Mouse (Mus musculus): Measurements from ENCODE around the gene Mfsd1. TPM values are rescaled to one million over a fixed set of nuclear protein-coding genes. Genes with fewer than 3 reads are reported as not detected.

The Mfsd1 gene
- 22.8 and 27.3 TPM in 2 replicates for polyA plus RNA-seq (2012; rRNA removed)

DNA sequence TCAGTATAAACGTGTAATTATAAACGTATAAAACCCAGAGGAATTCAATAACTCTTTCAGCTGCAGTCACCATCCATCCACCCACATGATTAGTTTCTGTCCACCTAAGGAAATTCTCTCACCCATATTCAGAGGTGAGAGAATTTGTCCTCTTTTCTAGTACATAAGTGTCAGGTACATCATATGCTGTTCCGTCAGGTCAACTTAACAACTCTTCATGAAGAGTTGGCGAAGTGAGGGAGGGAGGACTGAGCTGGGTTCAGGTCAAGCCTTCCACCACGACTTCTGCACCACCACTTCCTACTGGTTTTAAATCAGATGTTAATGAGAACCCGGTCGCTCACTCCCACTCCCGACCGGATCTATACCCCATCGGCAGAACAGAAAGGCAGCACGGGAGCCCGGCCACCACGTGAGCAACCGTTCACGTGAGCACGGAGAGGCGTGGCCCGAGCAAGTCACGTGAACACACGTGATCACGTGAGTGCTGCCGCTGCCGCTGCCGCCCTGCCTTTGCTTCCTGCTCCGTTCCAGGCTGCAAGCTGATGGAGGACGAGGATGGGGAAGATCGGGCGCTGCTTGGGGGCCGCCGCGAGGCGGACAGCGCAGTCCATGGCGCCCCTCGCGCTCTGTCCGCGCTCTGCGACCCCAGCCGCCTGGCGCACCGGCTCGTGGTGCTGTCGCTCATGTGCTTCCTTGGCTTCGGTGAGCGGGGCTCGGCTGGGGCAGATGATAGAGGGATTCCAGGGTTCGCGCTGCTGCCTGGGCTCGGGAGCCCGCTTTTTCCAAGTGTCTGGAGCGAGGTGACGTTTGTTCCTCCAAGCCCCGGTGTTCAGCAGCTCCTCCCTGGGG, at the start of gene Mfsd1:
TSS of gene Mfsd1 (plus strand) at position 469 of the 852 bp plus-strand sequence.
- peak; percentile 59 for DNase-seq (ENCODE audit: low read depth, low spot score)
- WGBS, result 4% methylated on average over 54 of the region's 54 CpGs

DNA sequence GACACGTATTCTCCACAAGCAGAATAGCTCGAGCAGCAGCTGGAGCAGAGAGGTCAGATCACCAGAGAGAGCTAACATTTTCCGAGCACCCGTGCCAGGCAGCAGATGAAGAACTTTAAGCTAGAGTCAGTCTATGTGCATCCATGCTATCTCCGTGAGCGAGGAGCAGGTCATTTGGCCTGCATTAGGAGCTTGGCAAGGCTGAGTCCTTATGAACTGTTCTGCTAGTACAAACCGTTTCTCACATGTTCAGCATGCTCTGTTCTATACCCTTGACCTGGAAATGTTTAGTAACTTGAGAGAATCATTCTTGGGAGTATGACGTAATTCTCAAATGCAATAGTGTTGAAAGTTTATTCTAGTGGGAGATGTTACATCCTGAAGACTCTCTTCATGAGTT, 38.9 kb upstream of the Mfsd1 start:
- no peak for DNase-seq (ENCODE audit: low read depth, low spot score)
- WGBS, result 55% methylated on average over 8 of the region's 8 CpGs

DNA sequence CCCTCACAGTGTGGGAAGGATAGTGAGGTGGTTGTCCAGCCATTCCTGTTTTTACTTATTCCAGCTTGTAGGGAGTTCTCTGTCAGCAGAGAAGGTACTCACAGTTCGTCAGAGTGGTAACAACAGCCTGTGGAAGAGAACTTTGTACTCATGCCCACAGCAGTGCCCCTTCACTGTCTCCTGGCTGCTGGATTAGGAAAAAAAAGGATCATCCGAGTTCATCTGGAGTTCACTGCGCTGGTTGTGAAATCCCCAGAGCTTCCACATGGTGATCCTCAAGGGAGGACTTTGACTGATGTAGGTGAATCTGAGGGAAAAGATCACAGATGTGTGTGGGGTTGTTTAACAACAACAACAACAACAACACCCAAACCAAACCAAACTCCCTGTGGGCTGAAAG, 31.3 kb upstream of the Mfsd1 start:
- no peak for DNase-seq (ENCODE audit: low read depth, low spot score)
- 54% methylated on average over 3 of the region's 3 CpGs for WGBS

DNA sequence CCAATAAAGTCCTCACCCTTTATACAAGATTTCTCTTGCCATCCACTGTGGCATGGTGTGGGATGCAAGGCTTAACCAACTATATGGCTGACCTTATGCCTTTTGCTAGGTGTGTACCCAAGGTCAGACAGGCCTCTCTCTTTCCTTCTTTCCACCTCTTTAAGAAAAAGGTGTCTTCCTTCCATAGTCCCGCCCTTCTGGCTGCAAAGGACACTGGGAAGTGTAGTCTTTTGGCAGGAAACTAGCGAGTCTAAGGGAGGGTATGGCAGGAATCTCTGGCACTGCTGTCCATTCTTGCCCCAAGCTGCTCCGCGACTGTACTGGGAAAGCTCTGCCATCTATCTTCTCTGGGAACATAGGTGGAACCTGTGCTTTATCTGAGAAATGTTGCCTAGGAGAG, 29.3 kb upstream of the Mfsd1 start:
- WGBS, result 56% methylated on average over 4 of the region's 4 CpGs
- no peak for DNase-seq (ENCODE audit: low read depth, low spot score)

DNA sequence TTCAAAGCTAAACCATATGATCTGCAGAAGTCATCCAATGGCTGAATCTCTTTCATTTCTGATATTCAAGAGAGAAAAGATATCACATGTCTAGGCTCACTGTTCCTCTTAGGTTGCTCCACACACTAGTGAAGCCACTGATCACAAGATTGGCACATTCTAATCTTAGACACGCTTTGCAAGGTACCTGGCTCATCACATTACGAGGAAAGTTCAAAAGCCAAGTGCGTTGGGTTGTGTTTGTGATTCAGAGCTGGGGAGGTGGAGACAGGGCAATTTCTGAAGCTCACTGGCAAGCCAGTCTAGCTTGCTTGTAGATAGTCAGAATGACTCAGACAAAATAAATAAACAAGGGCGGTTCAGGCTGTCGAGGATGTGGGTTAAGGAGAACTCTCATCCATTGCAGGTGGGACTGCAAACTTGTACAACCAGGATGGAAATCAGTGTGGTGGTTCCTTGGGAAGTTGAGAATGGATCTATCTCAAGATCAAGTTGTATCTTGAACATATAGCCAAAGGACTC, 28.6 kb upstream of the Mfsd1 start:
- DNase-seq (ENCODE audit: low read depth, low spot score), result no peak
- 36% methylated on average over 5 of the region's 5 CpGs for WGBS

DNA sequence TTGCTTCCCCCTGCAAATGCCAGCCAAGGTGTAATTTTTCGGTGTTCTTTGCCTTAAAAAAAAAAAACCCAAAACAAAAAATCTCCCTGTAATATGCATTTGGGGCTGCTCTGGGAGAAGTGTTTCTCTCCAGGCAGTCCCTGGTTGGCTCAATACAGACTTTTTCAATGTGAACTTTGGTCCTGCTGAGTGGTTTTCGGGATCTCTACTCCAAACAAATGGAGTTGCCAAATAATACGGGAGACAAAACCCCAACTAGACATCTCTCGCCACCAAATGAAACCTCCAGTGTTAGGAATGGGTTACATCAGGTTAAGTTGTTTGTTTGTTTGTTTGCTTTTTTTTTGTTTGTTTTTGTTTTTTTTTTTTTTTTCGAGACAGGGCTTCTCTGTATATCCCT, 27.3 kb upstream of the Mfsd1 start:
- DNase-seq (ENCODE audit: low read depth, low spot score), result no peak

DNA sequence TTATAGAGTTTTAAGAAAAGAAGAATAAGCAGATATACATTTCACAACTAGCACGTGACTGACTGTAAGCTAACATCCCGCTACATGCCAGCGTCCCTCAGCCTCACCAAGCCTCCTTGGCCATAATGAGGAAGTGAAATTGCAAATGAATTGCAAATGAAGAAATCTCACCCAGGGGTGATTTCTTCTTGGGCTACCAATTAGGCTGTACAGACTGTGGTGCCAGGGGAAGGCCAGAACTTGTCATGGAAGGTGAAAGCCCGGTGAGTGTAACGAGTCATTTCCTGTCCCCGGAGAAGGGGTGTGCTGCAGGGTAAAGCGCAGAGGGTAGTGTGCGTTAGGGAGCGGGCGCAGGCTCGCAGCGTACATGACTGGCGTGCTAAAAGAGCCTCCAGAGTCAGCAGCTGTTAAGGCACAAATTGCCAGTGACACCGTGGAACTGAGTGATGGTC, 25.3 kb upstream of the Mfsd1 start:
- DNase-seq (ENCODE audit: low read depth, low spot score), result no peak
- 53% methylated on average over 14 of the region's 14 CpGs for WGBS

More for the DNA sequence above, 27.3 kb upstream of the Mfsd1 start:
- WGBS, result 79% methylated on average over 5 of the region's 5 CpGs

DNA sequence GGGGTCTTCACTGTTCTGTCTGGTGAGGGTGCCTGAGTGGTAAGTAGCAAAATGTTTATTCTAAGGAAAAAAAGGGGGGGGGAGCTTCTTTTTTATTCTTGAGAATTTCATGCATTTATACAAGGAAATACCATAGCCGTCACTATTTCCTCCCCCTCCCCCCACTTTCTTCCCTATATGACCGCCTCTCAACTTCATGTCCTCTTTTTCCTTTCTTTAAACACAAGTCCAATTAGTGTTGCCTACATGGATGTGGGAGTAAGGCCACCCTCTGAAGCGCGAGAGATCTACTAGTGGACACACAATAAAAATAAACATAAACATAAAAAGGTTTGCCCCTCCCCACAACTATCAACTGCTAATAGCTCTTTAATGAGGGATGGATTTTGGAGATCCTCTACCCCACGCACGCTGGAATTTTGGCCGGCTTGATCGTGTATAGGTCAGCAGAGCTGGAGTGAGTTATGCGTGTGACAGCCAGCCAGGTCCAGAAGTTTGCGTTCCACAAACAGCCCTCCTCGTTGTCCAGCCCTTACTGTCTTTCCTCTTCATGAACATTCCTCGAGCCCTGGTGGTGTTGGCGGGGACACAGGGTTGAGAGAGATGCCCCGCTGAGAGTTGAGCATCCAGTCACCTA, 24.7 kb upstream of the Mfsd1 start:
- 76% methylated on average over 14 of the region's 14 CpGs for WGBS
- no peak for DNase-seq (ENCODE audit: low read depth, low spot score)

DNA sequence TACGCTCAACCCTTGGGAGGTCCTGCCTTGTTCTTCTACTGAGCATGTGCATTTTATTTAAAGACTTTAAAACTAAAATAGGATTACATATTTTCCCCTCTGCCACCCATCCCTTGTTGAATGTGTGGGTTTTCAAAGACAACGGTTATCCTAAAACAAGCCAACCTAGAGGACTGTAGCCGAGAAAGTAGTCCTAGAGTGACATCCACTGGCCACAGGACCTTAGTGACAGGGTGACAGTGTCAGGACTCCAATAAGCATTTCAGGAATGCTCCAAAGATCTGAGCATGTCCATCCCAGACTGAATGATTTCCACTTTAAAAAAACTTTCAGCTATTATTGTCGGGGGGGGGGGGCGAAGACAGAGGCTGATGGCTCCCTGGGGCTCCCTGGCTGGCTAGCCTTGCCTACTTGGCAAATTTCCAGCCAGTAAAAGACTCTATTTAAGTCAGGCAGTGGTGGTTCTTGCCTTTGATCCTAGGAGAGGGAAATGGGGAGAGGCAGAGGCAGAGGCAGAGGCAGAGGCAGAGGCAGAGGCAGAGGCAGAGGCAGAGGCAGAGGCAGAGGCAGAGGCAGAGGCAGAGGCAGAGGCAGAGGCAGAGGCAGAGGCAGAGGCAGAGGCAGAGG, 17.7 kb upstream of the Mfsd1 start:
- DNase-seq (ENCODE audit: low read depth, low spot score), result no peak
- 40% methylated on average over 5 of the region's 5 CpGs for WGBS

DNA sequence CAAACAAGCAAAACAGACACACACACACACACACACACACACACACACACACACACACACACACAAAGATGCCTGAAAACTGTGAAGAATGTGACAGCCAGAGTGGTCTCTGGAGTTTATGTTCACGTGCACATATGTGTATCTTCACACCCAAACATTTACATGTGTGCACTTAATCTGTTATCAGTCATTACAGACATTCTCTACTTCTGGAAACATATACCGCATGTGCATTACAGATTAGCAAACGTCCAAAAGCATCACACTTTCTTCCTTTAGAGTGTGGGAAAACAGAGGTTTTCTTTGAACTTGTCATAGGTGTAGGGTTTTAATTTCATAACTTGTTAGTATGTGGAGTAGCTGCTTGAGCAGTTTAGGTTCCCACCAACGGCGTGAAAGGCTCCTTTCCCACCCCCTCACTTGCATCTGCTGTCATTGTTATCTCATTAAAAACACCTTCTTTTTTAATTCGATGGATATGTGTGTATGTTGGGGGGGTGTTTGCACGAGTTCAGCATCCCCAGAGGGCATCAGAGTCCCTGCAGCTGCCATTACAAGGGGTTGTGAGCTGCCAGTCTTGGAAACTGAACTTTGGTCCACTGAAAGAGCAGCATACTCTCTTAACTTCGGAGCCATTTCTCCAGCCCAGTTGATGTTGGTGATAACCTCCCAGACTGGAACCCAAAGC, 16.9 kb upstream of the Mfsd1 start:
- DNase-seq (ENCODE audit: low read depth, low spot score), result no peak
- WGBS, result 63% methylated on average over 8 of the region's 8 CpGs

DNA sequence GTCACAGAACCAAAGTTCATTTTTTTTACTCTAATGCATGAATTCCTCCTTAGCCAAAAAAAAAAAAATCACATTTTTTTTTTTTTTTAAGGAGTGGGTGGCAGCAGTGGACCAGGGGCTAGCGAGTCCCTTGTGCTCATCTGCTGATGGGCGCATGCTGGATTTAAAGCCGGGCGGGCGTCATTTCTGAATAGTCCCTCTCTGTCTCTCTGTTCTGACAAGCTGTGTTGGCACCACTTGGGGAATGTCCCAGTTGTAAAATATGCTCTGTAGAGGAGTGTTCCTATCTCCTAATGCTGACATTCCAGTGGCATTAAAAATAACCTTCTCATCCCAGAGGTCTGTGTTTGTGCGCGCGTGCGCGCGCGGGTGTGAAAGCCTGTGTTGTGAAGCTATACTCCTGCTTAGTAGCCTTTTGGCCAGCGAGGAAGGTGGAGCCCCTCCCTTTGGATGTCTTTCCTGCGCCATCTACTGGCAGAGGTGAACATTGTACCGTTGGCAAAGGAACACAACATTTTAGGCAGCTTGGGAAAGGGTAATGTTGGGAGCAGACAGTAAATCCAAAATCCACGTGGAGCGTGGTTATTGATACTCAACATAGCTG, 14.4 kb upstream of the Mfsd1 start:
- WGBS, result 24% methylated on average over 17 of the region's 17 CpGs
- no peak for DNase-seq (ENCODE audit: low read depth, low spot score)

DNA sequence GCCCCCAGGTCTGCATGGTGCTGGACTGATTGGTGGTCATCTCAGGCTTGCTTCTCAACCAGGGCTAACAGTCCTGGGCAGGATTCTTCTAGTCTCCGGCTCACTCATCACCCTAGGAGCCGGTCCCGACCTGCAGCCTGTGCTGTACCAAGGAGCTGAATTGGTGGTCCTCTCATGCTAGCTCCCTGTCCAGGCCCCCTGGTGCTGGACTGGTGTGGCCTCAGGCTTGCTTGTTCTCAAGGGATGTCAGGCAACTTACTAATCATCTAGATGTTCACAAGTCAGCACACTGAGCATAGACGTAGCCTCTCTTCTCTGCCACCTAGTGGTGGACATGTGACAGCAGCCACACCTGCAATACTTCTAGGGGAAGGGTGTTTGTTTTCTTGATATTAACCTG, 9.6 kb upstream of the Mfsd1 start:
- WGBS, result 66% methylated on average over 4 of the region's 4 CpGs
- no peak for DNase-seq (ENCODE audit: low read depth, low spot score)

DNA sequence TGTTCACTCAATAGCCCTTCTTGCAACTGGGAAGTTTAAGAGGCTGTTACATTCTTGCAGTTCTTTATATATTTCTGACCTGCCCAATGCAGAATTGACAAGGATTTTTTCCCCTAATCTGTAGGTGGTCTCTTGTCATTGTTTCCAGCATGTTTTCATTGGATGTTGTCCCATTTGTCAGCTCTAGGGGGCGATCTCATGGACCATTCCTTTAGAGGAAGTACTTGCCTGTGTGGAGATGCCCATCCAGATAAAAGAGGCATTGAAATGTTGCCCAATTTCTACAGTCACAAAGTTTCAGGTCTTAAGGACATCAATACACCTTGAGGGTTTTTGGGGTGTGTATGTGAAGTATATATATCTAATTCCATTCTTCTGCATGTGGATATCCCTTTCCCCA, 9.0 kb upstream of the Mfsd1 start:
- no peak for DNase-seq (ENCODE audit: low read depth, low spot score)
- 2% methylated on average over 1 of the region's 1 CpGs for WGBS

DNA sequence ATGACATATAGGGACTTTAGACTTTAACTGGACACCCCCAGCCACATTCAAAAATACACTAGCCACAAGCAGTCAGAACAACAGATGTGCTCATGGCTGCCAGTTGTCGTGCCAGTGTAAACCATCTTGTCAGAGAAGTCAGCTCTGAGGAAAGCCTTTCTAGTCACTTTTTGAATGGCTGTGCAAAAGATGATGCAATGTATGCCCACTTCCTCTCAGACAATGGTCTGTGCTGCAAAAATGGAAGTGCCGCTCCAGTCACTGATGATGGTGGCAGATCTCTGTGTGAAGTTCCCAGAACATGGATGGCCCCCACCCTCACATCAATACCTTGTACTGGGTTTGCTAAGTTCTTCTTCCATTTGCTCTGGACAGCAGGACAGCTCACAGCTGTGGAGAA, 6.3 kb upstream of the Mfsd1 start:
- DNase-seq (ENCODE audit: low read depth, low spot score), result no peak
- 87% methylated on average over 2 of the region's 2 CpGs for WGBS

DNA sequence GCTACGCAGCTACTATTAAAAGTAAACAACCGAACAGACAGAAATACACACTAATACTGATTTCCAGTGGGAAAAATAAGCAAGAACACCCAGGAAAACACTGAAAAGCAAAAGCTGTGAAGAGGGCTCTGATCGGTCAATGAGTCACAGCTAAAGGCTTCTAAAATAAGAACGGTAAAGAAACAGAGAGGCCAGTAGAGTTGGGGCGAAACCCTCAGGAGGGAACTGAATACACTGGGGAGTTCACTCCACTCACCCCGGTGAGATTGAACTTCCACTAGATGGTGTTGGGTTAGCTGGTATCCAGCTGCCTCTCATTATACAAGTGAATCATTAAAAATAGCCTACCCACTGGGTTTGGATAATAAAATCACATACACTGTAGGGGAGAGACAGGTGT, 5.8 kb upstream of the Mfsd1 start:
- 82% methylated on average over 6 of the region's 6 CpGs for WGBS
- DNase-seq (ENCODE audit: low read depth, low spot score), result no peak

DNA sequence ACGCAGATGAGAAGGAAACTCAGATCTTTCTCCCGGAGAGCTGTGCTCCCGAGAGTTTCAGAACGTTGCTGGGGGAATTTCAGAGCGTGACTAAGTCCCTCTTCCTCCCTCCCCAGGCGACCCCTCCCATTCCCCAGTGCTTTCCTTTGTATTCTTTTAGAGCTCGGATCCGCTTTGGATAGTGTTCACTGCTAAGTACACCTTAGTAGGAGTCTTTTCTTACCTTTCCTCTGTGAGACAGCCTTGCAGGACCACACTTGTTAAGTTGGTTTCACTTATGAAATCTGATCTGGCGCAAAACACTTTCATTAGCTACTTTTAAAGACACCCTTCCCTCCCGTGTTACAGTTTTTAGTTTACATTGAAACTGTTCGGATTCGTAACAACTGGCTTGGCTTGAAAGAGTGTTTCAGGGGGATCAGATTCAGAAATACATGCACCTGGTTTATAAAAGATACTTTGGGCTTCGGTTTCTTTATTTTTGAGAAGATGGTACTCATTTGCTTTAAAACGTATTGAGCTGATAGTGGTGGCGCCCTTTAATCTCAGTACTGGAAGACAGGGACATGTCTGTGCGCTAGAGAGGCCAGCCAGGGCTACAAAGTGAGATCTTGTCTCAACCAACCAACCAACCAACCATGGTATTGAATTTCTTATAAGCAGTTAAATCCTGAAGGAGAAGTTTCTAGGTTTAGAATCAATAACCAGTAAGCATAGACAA, 744 bp downstream of the Mfsd1 start:
- no peak for DNase-seq (ENCODE audit: low read depth, low spot score)
- 8% methylated on average over 16 of the region's 16 CpGs for WGBS

DNA sequence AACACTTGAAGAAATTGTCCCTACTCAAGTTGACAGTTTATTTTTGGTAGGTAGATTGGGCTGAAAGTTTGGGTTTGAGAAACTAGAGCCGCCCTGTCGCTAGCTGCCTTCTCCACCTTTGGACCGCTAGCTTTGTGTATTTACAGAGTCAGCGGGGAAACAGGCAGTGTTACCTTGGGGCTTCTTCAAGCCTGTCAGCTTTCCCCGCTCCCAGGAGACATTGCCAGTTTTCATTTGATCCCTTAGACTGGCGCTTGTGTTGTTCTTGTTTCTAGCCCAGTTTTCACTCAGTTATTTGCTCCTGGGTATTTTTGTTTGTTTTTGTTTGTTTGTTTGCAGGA, 1.3 kb downstream of the Mfsd1 start:
- WGBS, result 76% methylated on average over 6 of the region's 6 CpGs
- DNase-seq (ENCODE audit: low read depth, low spot score), result no peak

DNA sequence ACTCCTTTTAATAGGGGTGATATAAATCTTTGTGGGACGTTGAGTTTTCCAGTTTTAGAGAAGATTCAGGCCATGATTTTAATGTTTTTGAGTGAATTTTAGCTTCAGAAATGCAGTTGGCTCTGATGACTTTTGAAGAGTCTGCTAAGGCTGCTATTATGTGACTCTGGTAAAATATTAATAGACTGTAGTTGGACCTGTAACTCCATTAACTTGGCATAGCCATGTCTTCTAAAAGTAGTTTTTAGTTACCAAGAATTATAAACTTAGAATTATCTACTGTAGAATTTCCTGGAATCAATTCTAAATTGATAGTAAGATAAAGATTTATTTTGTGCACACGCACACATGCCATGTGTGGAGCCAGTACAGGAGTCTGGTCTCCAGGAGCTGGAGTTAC, 4.0 kb downstream of the Mfsd1 start:
- 86% methylated on average over 2 of the region's 2 CpGs for WGBS
- DNase-seq (ENCODE audit: low read depth, low spot score), result no peak

DNA sequence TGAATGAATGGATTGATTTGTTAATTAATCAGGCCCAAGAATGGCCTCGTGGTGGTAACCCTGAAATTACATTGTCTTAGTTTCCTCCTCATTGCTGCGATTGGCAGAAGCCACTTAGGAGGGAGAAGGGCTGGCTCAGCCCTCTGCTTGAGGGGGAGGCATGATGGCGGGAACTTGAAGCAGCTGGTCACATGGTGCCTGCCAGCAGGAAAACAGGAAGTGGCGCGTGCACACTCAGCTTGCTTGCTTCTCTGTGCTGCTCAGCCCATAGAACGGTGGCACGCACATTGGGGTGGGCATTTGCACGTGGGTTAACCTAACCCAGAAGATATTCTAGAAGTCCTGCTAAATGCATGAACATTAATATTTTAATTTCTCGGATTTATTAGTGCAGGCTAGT, 4.9 kb downstream of the Mfsd1 start:
- WGBS, result 86% methylated on average over 9 of the region's 9 CpGs
- DNase-seq (ENCODE audit: low read depth, low spot score), result no peak
